Mouse (Mus musculus): ENCODE data around the gene Rbfox1.

- TF ChIP-seq POLR2A (IDR thresholded peaks at IDR 0.05; ENCODE audit: borderline replicate concordance, extremely low read depth, low read depth, low read length) (no peak), CTCF (IDR thresholded peaks at IDR 0.05; ENCODE audit: insufficient read depth, low read length) (no peak)
Observed at GRCm38 (mm10) chr16:7132434-7132833, 1247.3 kb downstream of the Rbfox1 start.

All from lung, adult 2 months (tissue).